Mouse (Mus musculus) cerebellum, adult 9-10 months (tissue): ENCODE measurements around the gene Lbx1.

ENCODE experiments used
- DNase-seq: peaks from one replicate; pipeline ENCODE4 v3.0.0; 2022

The Lbx1 gene

GRCm38 (mm10) chr19:45233496-45234127, 2.0 kb downstream of the Lbx1 start:
- DNase-seq, result no peak

DNA sequence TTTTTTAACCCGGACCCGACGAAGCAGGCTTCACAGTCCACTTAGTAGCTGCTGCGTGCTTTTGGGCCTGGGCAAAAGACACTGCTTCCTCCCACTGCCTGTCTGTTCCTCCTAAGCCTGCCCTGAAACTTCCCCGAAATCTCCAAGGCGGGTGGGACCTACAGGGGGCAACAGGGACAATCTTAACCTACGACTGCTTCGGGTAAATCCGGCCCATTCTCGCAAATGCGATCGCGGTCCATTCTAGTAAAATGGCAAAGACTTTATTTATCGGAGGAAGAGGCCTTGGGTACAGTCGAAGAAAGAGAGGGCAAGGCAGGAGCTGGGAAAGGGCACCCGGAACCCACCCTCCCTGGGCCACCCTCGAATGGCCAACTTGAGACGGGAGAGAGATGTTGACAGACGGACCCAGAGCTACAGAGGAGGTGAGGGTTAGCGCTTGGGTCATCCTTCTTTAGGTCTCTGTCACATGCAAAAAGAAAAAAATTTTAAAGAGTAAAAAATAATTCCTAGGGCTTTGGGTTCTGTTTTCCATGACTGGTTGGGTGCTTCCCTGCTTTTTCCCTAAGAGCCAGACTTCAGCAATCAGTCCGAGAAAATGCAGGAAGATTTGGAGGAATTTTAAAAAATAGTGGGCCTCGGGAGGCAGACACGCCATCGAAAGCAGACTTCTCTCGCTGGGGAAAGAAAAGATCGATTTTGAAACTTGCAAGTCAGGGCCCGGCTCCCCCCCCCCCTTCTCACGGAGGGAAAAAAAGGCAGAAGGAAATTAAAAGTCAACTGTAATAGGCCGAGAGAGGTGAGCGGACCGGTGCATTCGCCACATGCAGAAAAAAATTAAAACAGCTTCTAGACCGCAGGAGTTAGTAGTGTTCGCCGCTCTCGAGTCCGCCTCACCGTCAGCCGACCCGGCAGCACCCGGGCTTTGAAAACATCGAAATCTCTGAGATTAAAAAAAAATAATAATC, 2.9 kb downstream of the Lbx1 start:
- DNase-seq, result no peak

DNA sequence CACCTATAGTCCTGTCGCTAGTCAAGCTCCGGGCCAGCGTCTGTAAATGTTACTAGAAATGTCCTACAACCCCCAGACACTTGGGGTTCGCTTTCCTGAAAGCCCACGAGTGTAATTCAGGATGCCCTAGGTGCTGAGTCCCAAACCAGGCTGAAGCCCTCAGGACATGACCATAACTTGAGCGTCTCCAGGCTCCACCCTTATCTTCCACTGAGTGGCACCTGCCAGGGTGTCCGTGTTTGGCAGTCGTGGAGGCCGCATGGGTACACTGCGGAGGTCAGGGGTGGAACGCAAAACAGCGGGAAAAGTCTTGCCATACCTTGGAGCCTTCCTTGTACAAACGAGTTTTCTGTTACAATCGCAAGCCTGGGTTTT, 3.6 kb downstream of the Lbx1 start:
- no peak for DNase-seq

DNA sequence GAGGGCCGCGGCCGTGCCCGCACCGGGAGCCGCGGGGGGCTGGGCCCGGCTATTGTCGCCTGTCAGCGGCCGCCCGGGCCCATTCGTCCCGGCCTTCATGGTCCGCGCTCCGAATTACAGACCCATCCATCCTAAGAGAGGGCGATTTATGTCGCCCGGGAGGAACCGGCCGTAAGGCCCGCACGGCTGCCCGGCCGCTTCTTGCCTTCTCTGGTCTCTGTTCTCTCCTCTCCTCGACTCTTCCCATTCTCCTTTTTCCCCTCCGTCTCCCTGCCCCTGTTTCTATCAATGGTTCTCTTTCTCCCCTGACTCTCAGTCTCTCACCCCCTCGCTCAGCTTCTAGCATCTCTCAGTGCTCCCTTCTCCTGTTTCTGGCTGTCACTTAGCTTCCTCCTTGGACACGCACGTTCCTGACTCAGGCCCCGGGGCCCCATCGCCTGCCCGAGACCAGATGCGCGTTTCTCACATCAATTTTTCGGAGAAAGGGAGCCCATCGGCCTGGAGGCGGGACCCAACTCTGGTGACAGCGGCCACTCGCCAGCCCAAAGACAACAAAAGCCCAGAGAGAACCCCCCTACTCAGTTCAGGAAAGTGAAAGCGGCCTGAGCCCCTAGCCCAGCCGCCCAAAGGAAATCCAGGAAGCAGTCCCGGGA, 4.1 kb downstream of the Lbx1 start:
- no peak for DNase-seq

DNA sequence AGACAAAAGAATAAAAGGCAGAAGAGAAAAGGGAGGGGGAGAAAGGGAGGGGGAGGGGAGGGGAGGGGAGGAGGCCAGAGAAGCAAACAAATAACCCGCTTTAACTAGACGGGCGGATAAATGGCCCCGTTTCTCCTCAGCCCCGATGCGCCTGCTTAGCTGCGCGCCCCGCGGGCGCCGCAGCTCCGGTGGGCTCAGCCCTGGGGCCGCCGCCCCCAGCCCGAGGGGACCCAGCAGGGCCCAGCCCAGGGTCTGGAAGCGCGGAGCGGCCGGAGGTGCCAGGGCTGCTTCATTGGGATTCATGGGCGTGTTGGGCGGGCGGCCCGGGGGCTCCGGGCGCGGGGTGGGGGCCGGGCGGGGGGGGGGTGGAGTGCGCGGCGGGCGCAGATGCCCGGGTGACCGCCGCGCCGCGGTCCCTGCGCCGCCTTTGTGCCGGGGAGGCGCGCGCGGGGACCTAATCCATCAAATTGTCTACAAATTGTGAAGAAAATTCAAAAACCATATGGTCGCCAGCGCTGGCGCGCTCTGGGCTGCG, 4.7 kb downstream of the Lbx1 start:
- DNase-seq, result no peak

GRCm38 (mm10) chr19:45230201-45230611, 5.4 kb downstream of the Lbx1 start:
- DNase-seq, result no peak

DNA sequence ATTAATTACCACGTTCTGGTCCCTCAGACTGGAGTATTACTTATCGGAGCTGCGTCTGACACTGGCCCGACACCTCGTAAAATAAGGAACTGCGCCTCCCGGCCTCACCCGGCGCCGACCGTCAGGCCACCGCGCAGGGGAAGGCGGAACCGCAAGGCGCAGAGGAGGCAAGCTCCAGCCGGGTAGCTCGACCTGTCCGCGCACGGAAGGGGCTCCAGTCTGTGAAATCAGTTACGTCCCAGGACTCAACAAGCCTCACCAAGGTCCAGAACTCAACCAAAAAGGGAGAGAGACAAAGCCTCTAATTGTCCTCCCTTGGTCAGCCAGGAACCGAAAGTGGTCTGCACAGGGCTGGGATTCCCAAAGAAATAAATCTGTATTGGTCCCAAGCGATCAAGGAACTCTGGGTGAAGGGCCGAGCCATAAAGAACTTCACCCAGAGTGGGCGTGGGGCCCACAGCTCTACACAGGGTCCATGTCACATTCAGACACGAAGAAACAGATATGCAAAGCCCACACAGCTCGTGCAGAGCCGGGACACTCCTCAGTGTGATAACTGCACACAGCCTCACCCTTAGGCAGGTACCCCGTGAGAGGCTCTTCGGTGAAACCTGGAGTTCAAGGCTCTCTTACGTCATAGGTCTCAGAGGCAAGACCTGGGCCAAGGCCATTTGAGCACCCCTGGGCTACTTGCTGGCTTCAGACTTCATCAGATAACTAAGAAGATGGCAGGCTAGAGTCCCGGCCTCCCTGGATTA, 6.1 kb downstream of the Lbx1 start:
- DNase-seq, result no peak

DNA sequence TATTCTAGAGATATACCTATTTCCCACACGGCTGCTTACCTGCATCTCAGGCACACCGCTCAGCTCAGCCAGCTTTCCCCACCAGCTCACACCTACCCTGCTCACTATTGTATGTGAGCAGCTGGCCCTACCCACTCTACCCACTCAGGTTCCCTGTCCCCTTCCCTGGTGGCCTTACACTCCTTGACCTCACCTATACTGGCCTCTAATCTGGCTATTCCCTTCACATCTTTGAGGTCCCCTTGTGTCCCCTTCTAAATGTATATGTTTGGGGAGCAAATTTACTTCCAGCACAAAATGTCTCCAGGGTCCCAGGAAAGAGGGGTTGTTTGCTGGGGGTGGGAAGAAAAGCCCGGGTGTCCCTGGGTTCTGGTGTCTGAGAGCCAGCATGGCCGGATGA, 6.8 kb downstream of the Lbx1 start:
- DNase-seq, result no peak

DNA sequence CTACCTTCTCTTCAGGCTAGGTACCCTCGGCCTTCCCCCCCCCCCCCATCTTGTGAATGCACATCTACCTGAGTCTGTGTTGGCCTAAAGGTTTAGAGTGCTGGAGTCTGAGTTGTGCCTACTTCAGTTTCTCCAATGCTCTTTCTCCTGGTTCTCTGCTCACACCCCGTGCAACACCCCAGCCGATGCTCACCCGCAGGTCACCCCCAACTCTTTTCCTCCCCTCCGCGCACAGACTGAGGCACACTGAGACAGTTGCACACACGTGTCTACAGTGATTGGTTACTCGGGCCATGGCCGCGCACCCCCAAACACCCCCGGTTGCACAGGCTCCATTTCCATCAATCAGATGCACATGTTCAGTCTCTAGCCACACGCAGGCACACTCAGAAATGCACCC, 7.5 kb downstream of the Lbx1 start:
- DNase-seq, result no peak

DNA sequence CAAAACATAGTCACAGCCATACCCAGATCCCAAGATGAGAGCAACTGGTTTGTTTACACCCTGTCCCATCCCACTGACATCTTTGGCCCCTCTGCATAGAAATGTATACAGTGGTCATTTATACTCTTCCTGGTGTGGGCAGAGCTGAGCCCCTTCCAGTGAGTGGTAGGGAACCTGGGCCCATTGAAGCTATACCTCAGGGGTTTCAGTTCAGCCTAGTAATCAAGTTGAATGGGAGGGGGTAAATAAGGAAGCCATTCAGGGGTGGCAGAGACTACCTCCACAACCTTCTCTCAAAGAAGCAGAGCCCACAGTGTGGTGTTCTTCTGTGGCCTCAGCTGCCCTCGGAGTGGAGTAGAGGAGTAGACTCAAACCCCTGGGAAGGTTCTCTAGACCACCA, 7.9 kb downstream of the Lbx1 start:
- DNase-seq, result no peak

- DNase-seq, result no peak
Measured at GRCm38 (mm10) chr19:45227049-45227448, 8.6 kb downstream of the Lbx1 start.

- no peak for DNase-seq
Measured at GRCm38 (mm10) chr19:45226246-45226645, 9.4 kb downstream of the Lbx1 start.

- DNase-seq, result no peak
Measured at GRCm38 (mm10) chr19:45225130-45225529, 10.5 kb downstream of the Lbx1 start.

DNA sequence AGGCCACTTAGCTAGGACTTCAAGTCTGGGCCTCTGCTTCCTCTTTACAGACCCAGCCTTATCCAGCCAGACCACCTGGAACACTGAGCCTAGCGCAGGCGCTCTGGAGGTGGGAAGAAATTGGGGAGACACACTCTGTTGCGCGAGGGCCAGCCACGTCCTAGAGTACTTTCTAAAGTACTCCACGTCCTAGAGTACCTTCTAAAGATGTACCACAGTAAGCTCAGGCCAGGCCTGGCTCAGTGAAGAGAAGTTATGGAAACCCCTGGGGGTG, 11.4 kb downstream of the Lbx1 start:
- DNase-seq, result no peak

DNA sequence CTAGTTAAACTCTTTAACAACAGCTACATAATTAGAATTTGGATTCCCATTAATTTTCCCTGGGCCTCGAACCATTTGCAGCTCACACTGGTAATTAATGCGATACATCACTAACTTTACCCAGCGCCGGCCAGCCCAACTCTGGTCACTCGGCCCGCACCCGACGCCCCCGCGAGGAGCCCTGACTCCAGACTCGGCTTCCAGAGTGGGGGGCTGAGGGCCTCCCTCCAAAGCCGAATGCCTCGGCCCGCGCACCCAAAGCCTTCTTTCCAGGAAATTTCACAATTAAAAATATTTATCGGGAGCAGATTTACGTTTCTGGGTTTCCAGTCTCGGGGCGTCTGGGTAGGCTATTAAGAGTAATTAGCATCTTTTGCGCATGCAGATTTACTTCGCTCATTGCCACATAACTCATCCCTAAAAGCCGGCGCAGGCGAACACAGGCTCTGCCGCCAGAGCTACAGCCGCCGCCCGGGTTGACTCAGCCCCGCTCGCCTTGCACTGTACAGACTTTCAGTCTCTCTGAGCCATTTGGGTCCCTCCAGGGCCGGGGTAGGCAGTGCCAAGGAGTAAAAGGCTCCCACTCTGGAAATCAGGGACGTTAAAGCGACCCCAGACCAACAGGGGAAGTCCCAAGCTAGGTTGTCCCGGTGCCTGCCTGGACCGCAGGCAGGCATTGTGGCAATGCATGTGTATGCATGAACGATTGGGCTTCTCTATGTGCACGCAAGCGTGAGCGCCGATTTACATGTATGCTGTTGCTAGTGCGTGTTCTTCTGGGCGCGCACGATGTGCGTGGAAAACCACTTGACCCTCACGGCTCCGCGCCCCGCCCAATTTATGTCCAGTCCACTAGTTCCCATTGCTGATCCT, 12.0 kb downstream of the Lbx1 start:
- no peak for DNase-seq

- DNase-seq, result no peak
Measured at GRCm38 (mm10) chr19:45222141-45222782, 13.3 kb downstream of the Lbx1 start.

DNA sequence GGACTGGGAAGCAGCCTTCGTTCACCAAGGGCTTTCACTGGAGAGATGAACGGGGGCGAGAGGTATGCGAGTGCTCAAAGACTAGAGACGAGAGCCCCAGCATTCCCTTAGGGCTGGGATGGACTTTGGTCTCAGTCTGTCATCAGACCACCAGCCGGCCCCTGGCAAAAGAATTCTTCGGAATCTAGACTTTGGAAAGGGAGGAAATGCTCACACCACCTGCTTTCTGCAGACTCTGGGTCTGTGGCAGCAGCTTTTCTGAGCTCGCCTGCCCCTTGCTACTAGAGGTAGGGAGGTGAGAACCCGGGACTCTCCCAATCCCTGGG, 14.2 kb downstream of the Lbx1 start:
- no peak for DNase-seq

- DNase-seq, result peak; percentile 77
Measured at GRCm38 (mm10) chr19:45220593-45221457, 14.8 kb downstream of the Lbx1 start.

DNA sequence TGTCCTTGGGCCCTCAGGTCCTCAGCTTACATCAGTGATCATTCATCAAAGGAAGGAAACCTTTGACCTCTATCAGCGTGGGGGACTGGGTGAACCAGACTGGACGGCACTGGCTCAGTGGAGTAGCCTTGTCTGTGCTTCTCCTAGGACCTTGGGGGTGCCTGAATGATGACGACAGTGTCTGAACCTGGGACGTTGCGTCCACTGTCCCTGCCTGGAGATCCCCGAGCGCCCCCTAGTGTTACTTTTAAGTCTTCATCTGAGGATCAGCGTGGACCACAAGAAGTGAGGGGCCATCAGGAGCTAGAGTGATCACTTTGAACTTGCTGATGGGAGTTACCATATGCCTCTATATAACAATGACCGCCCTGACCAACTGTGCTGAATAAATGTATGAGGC, 19.4 kb downstream of the Lbx1 start:
- DNase-seq, result no peak

DNA sequence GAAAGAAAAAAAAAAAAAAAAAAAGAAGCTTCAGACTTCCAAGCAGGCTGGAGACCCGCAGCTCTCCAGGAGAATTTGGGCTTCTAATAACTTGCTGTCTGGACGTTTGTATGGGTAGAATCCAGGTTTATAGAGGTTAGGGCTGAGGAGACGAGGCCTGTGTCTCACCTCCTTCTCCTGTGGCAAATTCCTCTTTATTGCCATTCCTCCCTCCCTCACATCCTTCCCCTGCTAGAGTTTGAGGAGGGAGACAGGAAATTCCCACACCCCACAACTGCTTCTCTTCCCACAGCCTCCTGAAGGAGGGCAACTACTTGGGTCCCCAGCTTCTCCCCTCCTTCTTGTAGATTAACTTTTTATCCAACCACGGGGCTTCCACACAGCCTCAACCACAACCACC, 20.2 kb downstream of the Lbx1 start:
- DNase-seq, result no peak
